Mouse (Mus musculus) lung, adult 2 months (tissue): ENCODE results near the gene Fbxo45.

Experiments used
- CTCF ChIP-seq: fragments of 200-500 bp; IDR thresholded peaks from 2 replicates; pipeline ENCODE4 v1.5.1; 2011; ENCODE audit warnings: mild to moderate bottlenecking, low read length, control low read depth; ENCODE audit not compliant: insufficient read depth
- POLR2A ChIP-seq: fragments of 200-500 bp; IDR thresholded peaks from 2 replicates; pipeline ENCODE4 v1.6.1; 2011; ENCODE audit warnings: low read depth, mild to moderate bottlenecking, control low read depth, low read length, borderline replicate concordance; ENCODE audit errors: extremely low read depth

DNA sequence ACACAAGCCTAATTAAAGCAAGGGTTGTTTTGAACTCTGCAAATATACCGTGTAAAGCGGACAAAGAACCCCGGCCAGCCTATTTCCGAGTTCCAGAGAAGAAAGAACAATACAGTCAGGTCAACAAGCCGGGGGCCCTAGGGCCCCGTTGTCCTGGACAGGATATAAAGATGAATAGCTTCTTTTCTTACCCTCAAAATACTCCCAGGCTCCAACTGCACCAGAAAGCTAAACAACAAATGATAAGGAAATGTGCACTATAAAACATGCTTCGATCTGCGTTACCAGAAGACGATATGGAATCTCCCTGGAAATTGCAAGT, 46.0 kb downstream of the Fbxo45 start:
- no peak for TF ChIP-seq CTCF
- TF ChIP-seq POLR2A, result no peak
